Mouse (Mus musculus): ENCODE data around the gene Smim26.

Smim26 gene

DNA sequence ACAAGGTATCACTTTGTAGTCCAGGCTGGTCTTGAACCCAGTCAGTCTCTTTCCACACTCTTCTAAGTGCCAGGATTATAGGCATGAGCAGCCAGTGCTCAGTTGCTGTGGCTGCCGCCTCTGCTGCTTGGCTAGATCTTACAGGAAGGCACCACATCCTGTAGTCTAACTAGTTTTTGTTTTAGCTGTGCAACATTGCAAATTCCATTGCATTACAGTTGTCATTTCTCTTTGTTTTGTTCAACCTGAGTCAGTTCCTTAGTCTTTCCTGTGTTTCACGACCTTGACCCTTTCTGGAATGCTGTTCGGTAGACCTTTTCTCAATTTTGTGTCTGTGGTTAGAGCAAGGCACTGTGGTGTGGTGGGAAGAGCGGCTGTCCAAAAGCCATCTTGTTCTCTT is 43.4 kb downstream of the Smim26 start:
- DNase-seq = no peak

GRCm38 (mm10) chr2:144637671-144638395 is 44.0 kb downstream of the Smim26 start:
- DNase-seq = no peak

DNA sequence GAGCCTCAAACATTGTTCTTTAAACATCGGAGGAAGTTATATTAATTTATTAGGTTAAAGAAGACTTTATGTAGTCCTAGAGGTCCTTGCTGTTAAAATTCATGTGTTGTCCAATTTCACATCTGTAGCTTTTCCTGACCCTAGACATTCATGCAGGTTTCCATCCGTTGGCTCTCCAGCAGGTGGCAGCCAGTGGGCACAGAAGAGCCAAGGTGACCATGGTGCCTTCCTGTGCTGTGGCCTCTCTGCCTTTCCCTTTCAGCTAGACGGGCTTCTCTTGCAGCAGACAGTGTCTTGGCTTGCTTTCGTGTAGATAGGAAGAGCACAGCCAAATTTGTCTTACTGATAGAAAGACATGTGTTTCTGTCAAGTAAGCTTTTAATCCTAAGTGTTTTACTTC is 44.9 kb downstream of the Smim26 start:
- DNase-seq = peak; percentile 31 to 46

- no peak for DNase-seq
Measured at GRCm38 (mm10) chr2:144640101-144640500, 46.2 kb downstream of the Smim26 start.

- DNase-seq = no peak
Measured at GRCm38 (mm10) chr2:144641991-144642390, 48.1 kb downstream of the Smim26 start.

Data from cerebellum, adult 18-20 months (tissue).